Comparison of ENCODE assay signal across 8 mouse cellular contexts in the genomic region with DNA sequence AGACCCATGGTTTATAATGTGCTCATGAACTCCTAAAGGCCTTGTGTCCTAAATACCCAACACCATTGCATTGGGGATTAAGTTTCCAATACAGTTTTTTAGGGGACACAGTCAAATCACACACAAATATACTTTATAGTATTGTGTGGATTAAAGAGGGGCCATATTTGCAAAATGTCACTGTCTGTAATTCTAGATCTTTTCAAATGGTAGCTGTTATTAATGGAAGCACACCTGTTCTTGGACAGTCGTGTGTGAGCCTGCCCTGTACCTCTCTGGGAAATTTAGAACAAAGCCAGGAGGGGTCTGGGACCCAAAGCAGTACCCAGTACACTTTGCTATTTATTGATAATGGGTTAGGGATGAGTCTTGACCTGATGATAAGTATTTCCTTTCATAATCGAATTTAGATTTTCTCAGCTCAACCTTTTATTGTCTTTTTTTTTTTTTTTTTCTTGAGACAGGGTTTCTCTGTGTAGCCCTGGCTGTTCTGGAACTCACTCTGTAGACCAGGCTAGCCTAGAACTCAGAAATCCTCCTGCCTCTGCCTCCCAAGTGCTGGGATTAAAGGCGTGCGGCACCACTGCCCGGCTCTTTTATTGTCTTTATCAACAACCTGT. TPM values are rescaled to one million over a fixed set of nuclear protein-coding genes. Genes with fewer than 3 reads are reported as not detected.
DNase-seq lines count a peak whose midpoint lies in the region; ATAC-seq and TF ChIP-seq lines count a peak whose summit lies in the region.

Gene Slc4a7, plus strand, starts transcription at position 570 of the 620 bp plus-strand sequence.

- TF ChIP-seq CTCF in lung, embryonic 14.5 days (IDR thresholded peaks at IDR 0.05; ENCODE audit: low read depth) = no peak

- WGBS in lung, embryonic 14.5 days = 74% methylated on average over 5 of the region's 5 CpGs
- 78% methylated on average over 5 of the region's 5 CpGs for WGBS in limb, embryonic 14.5 days
- 78% methylated on average over 5 of the region's 5 CpGs for WGBS in stomach, embryonic 14.5 days

- no peaks in the 10 kb centered on the region for H3K36me3 ChIP-seq in lung, embryonic 14.5 days (ENCODE audit: insufficient read depth)
- no peaks in the 10 kb centered on the region for H3K36me3 ChIP-seq in limb, embryonic 14.5 days (ENCODE audit: control insufficient read depth, insufficient read depth, low read length)
- H3K36me3 ChIP-seq in stomach, embryonic 14.5 days (ENCODE audit: control insufficient read depth, insufficient read depth, low read length) = no peaks in the 10 kb centered on the region

- peak within 1 kb of the TSS; percentile 62 for H3K4me2 ChIP-seq in lung, embryonic 14.5 days
- H3K4me2 ChIP-seq in limb, embryonic 14.5 days (replicated peaks; ENCODE audit: low read depth, low read length, severe bottlenecking) = peak within 1 kb of the TSS; percentile 47
- peak within 1 kb of the TSS; percentile 53 for H3K4me2 ChIP-seq in stomach, embryonic 14.5 days (replicated peaks; ENCODE audit: low read depth, low read length)

- H3K4me1 ChIP-seq in lung, embryonic 14.5 days (ENCODE audit: insufficient read depth) = peaks cover 3% of the 10 kb centered on the region; the same call in 1 of the 2 replicates
- H3K4me1 ChIP-seq in brown adipose tissue, adult 24 weeks (ENCODE audit: control insufficient read depth, insufficient read depth, insufficient read length, low read length) = no peaks in the 10 kb centered on the region
- peaks cover 9% of the 10 kb centered on the region for H3K4me1 ChIP-seq in limb, embryonic 14.5 days (ENCODE audit: control insufficient read depth, insufficient read depth, low read length)
- peaks cover 7% of the 10 kb centered on the region; the same call in 1 of the 2 replicates for H3K4me1 ChIP-seq in stomach, embryonic 14.5 days (ENCODE audit: control insufficient read depth, insufficient read depth, low read length)

- H3K9ac ChIP-seq in lung, embryonic 14.5 days = peak within 1 kb of the TSS; percentile 93
- peak within 1 kb of the TSS; percentile 98 for H3K9ac ChIP-seq in limb, embryonic 14.5 days (ENCODE audit: low read depth, low read length, severe bottlenecking)
- peak within 1 kb of the TSS; percentile 93 for H3K9ac ChIP-seq in stomach, embryonic 14.5 days (replicated peaks; ENCODE audit: low read depth, low read length)

- no peaks in the 10 kb centered on the region for H3K27me3 ChIP-seq in lung, embryonic 14.5 days (ENCODE audit: insufficient read depth, low read length)
- no peaks in the 10 kb centered on the region for H3K27me3 ChIP-seq in limb, embryonic 14.5 days (ENCODE audit: control insufficient read depth, insufficient read depth, low read length)
- H3K27me3 ChIP-seq in stomach, embryonic 14.5 days (ENCODE audit: control insufficient read depth, insufficient read depth, low read length) = no peaks in the 10 kb centered on the region

- no peak; the same call in 1 of the 2 replicates for ATAC-seq in lung, embryonic 14.5 days (ENCODE audit: insufficient read depth)
- ATAC-seq in limb, embryonic 14.5 days (ENCODE audit: low FRiP score, low read depth) = no peak
- no peak for ATAC-seq in stomach, embryonic 14.5 days (ENCODE audit: insufficient number of reproducible peaks, insufficient read depth, low FRiP score, low read depth)

- H3K9me3 ChIP-seq in lung, embryonic 14.5 days (ENCODE audit: low read depth, low read length) = no peaks in the 10 kb centered on the region
- no peaks in the 10 kb centered on the region for H3K9me3 ChIP-seq in limb, embryonic 14.5 days (ENCODE audit: control insufficient read depth, low read length)
- H3K9me3 ChIP-seq in stomach, embryonic 14.5 days (ENCODE audit: control insufficient read depth, low read depth, low read length) = no peaks in the 10 kb centered on the region

- no peak for DNase-seq in lung, embryonic 14.5 days
- no peak for DNase-seq in lung, postnatal 14 days
- no peak for DNase-seq in heart, postnatal 36 days
- DNase-seq in limb, embryonic 14.5 days (ENCODE audit: low spot score) = no peak
- no peak for DNase-seq in yolk sac, embryonic 10.5 days (ENCODE audit: low spot score)
- DNase-seq in cerebellum, adult 8-10 months = no peak

- intact Hi-C loops in heart, postnatal 36 days (cut with DNase I) = loop anchor here (2.0 to 10.0 kb wide), 4 partner anchors 69 to 355 kb away; partner anchors contain the start of gene Il3ra

- TF ChIP-seq POLR2A in limb, embryonic 14.5 days (IDR thresholded peaks at IDR 0.05; ENCODE audit: borderline replicate concordance, extremely low read depth, insufficient read depth, insufficient read length) = no peak

- H3K27ac ChIP-seq in lung, embryonic 14.5 days (ENCODE audit: low read depth) = peak within 1 kb of the TSS; percentile 96
- H3K27ac ChIP-seq in brown adipose tissue, adult 24 weeks (replicated peaks; ENCODE audit: low read depth, low read length) = peak within 1 kb of the TSS; percentile 25; the same call in 1 of the 2 replicates
- peak within 1 kb of the TSS; percentile 97 for H3K27ac ChIP-seq in limb, embryonic 14.5 days (replicated peaks; ENCODE audit: low read depth, low read length)
- H3K27ac ChIP-seq in stomach, embryonic 14.5 days (ENCODE audit: low read length) = peak within 1 kb of the TSS; percentile 98

- peak within 1 kb of the TSS; percentile 83 for H3K4me3 ChIP-seq in lung, embryonic 14.5 days (ENCODE audit: low read depth, low read length)
- peak within 1 kb of the TSS; percentile 79 for H3K4me3 ChIP-seq in brown adipose tissue, adult 24 weeks (ENCODE audit: insufficient read depth, low read depth, low read length)
- peak within 1 kb of the TSS; percentile 81 for H3K4me3 ChIP-seq in limb, embryonic 14.5 days (replicated peaks; ENCODE audit: low read length)
- peak within 1 kb of the TSS; percentile 84 for H3K4me3 ChIP-seq in stomach, embryonic 14.5 days (ENCODE audit: low read depth, low read length)

RNA-seq across cellular contexts. Expression of gene Slc4a7, which starts in this region (rescaled TPM):
- 16.3 and 18.0 TPM in 2 replicates for polyA plus RNA-seq in lung, embryonic 14.5 days (2014; fragmentation: Nextera tagmentation; extraction: Ambion mirVana)
- polyA plus RNA-seq in brown adipose tissue, adult 24 weeks (2012; ENCODE audit: insufficient read depth, insufficient read length, missing spikeins) = 4.1 and 5.2 TPM in 2 replicates
- total RNA-seq in heart, postnatal 36 days (2021) = 10 to 100 TPM; 13.7 to 14.0 TPM
- polyA plus RNA-seq in limb, embryonic 14.5 days (2012; rRNA removed) = 13.8 and 16.0 TPM in 2 replicates
- 11.7 and 14.5 TPM in 2 replicates for polyA plus RNA-seq in limb, embryonic 14.5 days (2014; fragmentation: Nextera tagmentation; extraction: Ambion mirVana)
- polyA plus RNA-seq in stomach, embryonic 14.5 days (2014; fragmentation: Nextera tagmentation; extraction: Ambion mirVana) = 22.8 and 24.0 TPM in 2 replicates

Comparison
In these comparisons a context has a peak if more than half of its experiments do, and no peak if none do; other contexts are left out.
1. H3K27ac ChIP-seq: peak in every context shown above with its lines; median percentile 98 in stomach, embryonic 14.5 days; 97 in limb, embryonic 14.5 days; 96 in lung, embryonic 14.5 days; 25 in brown adipose tissue, adult 24 weeks.